Mouse (Mus musculus): ENCODE results near the gene Anpep. TPM values are rescaled to one million over a fixed set of nuclear protein-coding genes. Genes with fewer than 3 reads are reported as not detected.
A peak's percentile ranks its signal among the peaks of the same experiment; 100 is the strongest.

The Anpep gene
- total RNA-seq, 2 experiments from 2014 or later, result 5.6 to 5.9 TPM

GRCm38 (mm10) chr7:79781826-79782515 is 78.9 kb downstream of the Anpep start:
- intact Hi-C loops (cut with DNase I), result loop anchor here (5.0 kb wide), 1 partner anchor 300 kb away; no protein-coding TSS in a partner anchor
- no peak for DNase-seq (ENCODE audit: low spot score in 2 of 2)

- intact Hi-C loops (cut with DNase I), result loop anchor here (5.0 kb wide), 1 partner anchor 299 kb away; no protein-coding TSS in a partner anchor
Observed at GRCm38 (mm10) chr7:79780647-79781626, 79.9 kb downstream of the Anpep start.

More at GRCm38 (mm10) chr7:79780647-79781626, 79.9 kb downstream of the Anpep start:
- peak; percentile 68 to 76 for DNase-seq (ENCODE audit: low spot score in 2 of 2)

Other genes with a start within 250 kb of the Anpep start
- 1 to 10 TPM; 2.0 to 2.8 TPM for gene Rhcg, start 243.4 kb downstream of the Anpep start, total RNA-seq (2021)
- under 1 TPM in 1 of 2 experiments, not detected in 1; 0.11 TPM for gene Ticrr, start 200.9 kb downstream of the Anpep start, total RNA-seq (2021)
- 1 to 10 TPM; 1.1 to 1.7 TPM for gene Kif7, start 145.3 kb downstream of the Anpep start, total RNA-seq (2021)
- not detected for gene Plin1, start 128.2 kb downstream of the Anpep start, total RNA-seq (2021)
- 1 to 10 TPM; 9.4 to 9.8 TPM for gene Pex11a, start 117.9 kb downstream of the Anpep start, total RNA-seq (2021)
- under 1 TPM in 1 of 2 experiments, not detected in 1; 0.25 TPM for gene Wdr93, start 117.9 kb downstream of the Anpep start, total RNA-seq (2021)
- gene Mesp1, start 67.3 kb downstream of the Anpep start, total RNA-seq (2021), result under 1 TPM; 0.28 to 0.34 TPM
- gene Mesp2, start 50.3 kb downstream of the Anpep start, total RNA-seq (2021), result 1 to 10 TPM; 1.7 to 2.4 TPM
- 10 to 100 TPM; 38.4 to 42.4 TPM for gene Ap3s2, start 59.6 kb upstream of the Anpep start, total RNA-seq (2021)
- gene Arpin, start 74.3 kb upstream of the Anpep start, total RNA-seq (2021), result 10 to 100 TPM; 10.4 to 11.0 TPM
- gene Zfp710, start 163.8 kb upstream of the Anpep start, total RNA-seq (2021), result 10 to 100 TPM; 19.6 to 21.2 TPM